ENCODE assay signal across 12 mouse cellular contexts in the genomic region with DNA sequence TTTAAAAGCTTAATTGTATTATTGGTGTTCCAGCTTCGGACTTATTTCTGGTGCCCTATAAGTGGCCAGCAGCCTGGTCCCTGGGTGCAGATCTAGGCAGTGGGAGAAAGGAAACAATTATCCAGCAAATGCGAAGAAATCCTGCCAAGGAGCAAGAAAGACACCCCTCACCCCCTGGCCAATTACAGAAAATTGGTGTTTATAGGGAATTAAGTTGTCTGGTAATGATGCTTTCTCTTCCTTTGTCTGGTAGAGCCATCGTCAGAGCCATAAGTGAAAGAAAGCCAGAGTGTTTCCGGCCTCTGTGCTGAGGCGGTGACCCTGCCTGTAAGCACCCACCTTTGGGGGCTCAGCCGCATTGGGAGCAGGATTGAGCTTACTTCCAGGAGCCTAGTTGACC. TPM values are rescaled to one million over a fixed set of nuclear protein-coding genes. Genes with fewer than 3 reads are reported as not detected.
DNase-seq lines count a peak whose midpoint lies in the region; ATAC-seq lines count a peak whose summit lies in the region.
"Had no signal": no experiment of that assay in that cellular context is flagged by ENCODE, and none has a peak within 500 bp of the region (broad histone marks: within the 10 kb centered on the region; RNA-seq: fewer than 3 reads in every experiment).

No protein-coding gene starts in this region.

- H3K27ac ChIP-seq in neural tube, embryonic 13.5 days (replicated peaks): peak overlapping the region; percentile 91
- peak overlapping the region; percentile 83 for H3K27ac ChIP-seq in forebrain, embryonic 12.5 days
- peak overlapping the region; percentile 88 for H3K27ac ChIP-seq in hindbrain, embryonic 14.5 days
- H3K27ac ChIP-seq: kidney, postnatal 0 days had no signal

- no peak overlapping the region for H3K4me3 ChIP-seq in neural tube, embryonic 13.5 days
- no peak overlapping the region for H3K4me3 ChIP-seq in forebrain, embryonic 12.5 days (replicated peaks)
- no peak overlapping the region for H3K4me3 ChIP-seq in hindbrain, embryonic 14.5 days (replicated peaks; ENCODE audit: low read length)

- H3K9me3 ChIP-seq in neural tube, embryonic 13.5 days: no peaks in the 10 kb centered on the region
- no peaks in the 10 kb centered on the region for H3K9me3 ChIP-seq in forebrain, embryonic 12.5 days
- H3K9me3 ChIP-seq in hindbrain, embryonic 14.5 days (ENCODE audit: control insufficient read depth, low read length): no peaks in the 10 kb centered on the region

- ATAC-seq in neural tube, embryonic 13.5 days (ENCODE audit: low read depth): peak; percentile 5; the same call in 1 of the 2 replicates
- peak; percentile 28; the same call in 1 of the 2 replicates for ATAC-seq in forebrain, embryonic 12.5 days (ENCODE audit: low FRiP score)
- ATAC-seq in hindbrain, embryonic 14.5 days (ENCODE audit: low FRiP score): peak; percentile 19
- no peak for ATAC-seq in activated CD4-positive, CD25-positive, alpha-beta regulatory T cell, adult 4 months
- ATAC-seq: CD4-positive, CD25-positive, alpha-beta regulatory T cell, adult 4 months had no signal

- DNase-seq in neural tube, embryonic 10.5 days (ENCODE audit: extremely low spot score, low spot score): no peak
- no peak for DNase-seq in hindbrain, embryonic 14.5 days (ENCODE audit: low spot score)
- no peak for DNase-seq in adrenal gland, adult 18-20 months (ENCODE audit: low spot score in 2 of 2)
- no peak for DNase-seq in kidney, postnatal 4 days
- DNase-seq: adrenal gland, postnatal 14 days; lung, embryonic 14.5 days; thymus, adult 2 months had no signal

- H3K27me3 ChIP-seq in neural tube, embryonic 13.5 days: no peaks in the 10 kb centered on the region
- H3K27me3 ChIP-seq in forebrain, embryonic 12.5 days: no peaks in the 10 kb centered on the region
- H3K27me3 ChIP-seq in hindbrain, embryonic 14.5 days (ENCODE audit: control insufficient read depth, insufficient read depth, low read length): no peaks in the 10 kb centered on the region

- peak overlapping the region; percentile 41 for H3K9ac ChIP-seq in neural tube, embryonic 13.5 days
- H3K9ac ChIP-seq in forebrain, embryonic 12.5 days: no peak overlapping the region
- H3K9ac ChIP-seq in hindbrain, embryonic 14.5 days: peak overlapping the region; percentile 24; the same call in 1 of the 2 replicates
- H3K9ac ChIP-seq: lung, embryonic 14.5 days had no signal

- no peaks in the 10 kb centered on the region for H3K36me3 ChIP-seq in neural tube, embryonic 13.5 days
- H3K36me3 ChIP-seq in forebrain, embryonic 12.5 days (replicated peaks): no peaks in the 10 kb centered on the region
- no peaks in the 10 kb centered on the region for H3K36me3 ChIP-seq in hindbrain, embryonic 14.5 days (replicated peaks; ENCODE audit: control insufficient read depth, insufficient read depth)

- H3K4me2 ChIP-seq in neural tube, embryonic 13.5 days: peak overlapping the region; percentile 40
- no peak overlapping the region for H3K4me2 ChIP-seq in forebrain, embryonic 12.5 days
- H3K4me2 ChIP-seq in hindbrain, embryonic 14.5 days (replicated peaks): peak overlapping the region; percentile 38
- H3K4me2 ChIP-seq: lung, embryonic 14.5 days had no signal

- H3K4me1 ChIP-seq in neural tube, embryonic 13.5 days (replicated peaks): peaks cover 53% of the 10 kb centered on the region
- peaks cover 47% of the 10 kb centered on the region for H3K4me1 ChIP-seq in forebrain, embryonic 12.5 days
- peaks cover 40% of the 10 kb centered on the region for H3K4me1 ChIP-seq in hindbrain, embryonic 14.5 days (replicated peaks; ENCODE audit: control insufficient read depth, insufficient read depth, low read length)

- 62% methylated on average over 6 of the region's 6 CpGs for WGBS in neural tube, embryonic 13.5 days
- 53% methylated on average over 6 of the region's 6 CpGs for WGBS in forebrain, embryonic 12.5 days
- 61% methylated on average over 6 of the region's 6 CpGs for WGBS in hindbrain, embryonic 14.5 days

RNA-seq across cellular contexts. Expression of a gene that starts 59.7 kb away (rescaled TPM):
- polyA plus RNA-seq in neural tube, embryonic 13.5 days (2015; fragmentation: Nextera tagmentation; extraction: Ambion mirVana): 101 and 102 TPM in 2 replicates
- 61.5 and 62.4 TPM in 2 replicates for polyA plus RNA-seq in forebrain, embryonic 12.5 days (2016; fragmentation: Nextera tagmentation; extraction: Ambion mirVana)
- 115 and 130 TPM in 2 replicates for polyA plus RNA-seq in hindbrain, embryonic 14.5 days (2014; fragmentation: Nextera tagmentation; extraction: Ambion mirVana)
- 10 to 100 TPM; 58.5 to 61.8 TPM for total RNA-seq in adrenal gland, adult 18-20 months (2021)
- 1 to 10 TPM; 5.3 to 7.3 TPM for polyA plus RNA-seq in activated CD4-positive, CD25-positive, alpha-beta regulatory T cell, adult 4 months (2017; shearing (Covaris generic))
